Mouse (Mus musculus): ENCODE measurements around the gene Upf3a. TPM values are rescaled to one million over a fixed set of nuclear protein-coding genes. Genes with fewer than 3 reads are reported as not detected.

Upf3a gene
- total and polyA plus RNA-seq, 3 experiments: 29.3 to 39.8 TPM; not detected in 1

DNA sequence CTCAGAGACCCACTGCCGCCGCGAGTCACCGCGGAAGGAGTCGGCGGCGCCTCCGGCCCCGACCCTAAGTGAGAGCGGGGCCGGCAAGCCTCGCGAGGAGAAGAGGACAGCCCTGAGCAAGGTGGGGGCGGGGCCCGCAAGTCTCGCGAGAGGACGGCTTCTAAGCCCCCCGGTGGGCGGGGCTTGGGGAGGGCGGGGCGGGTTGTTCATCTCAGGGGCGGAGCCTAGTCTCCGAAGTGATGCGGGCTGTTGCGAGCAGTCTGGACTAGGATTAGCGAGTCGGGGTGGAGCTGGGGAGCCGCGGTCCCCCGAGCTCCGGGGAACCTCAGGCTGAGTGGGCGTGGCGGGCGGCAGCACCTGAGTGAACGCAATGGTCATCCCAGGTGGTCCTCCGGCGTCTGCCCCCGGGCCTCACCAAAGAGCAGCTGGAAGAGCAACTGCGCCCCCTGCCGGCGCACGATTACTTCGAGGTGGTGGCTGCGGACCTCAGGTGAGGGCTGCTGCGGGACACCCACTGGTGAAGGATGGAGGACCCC lies 417 bp downstream of the Upf3a start (continued):
- TF ChIP-seq GABPA (IDR thresholded peaks at IDR 0.05; ENCODE audit: low read depth, low read length) (no peak), SMC3 (IDR thresholded peaks at IDR 0.05; ENCODE audit: low read depth, low read length) (peak; percentile 57), TAL1 (IDR thresholded peaks at IDR 0.05; ENCODE audit: low read length) (no peak), TBP (IDR thresholded peaks at IDR 0.05; ENCODE audit: low read depth, low read length) (no peak), ELF1 (IDR thresholded peaks at IDR 0.05; ENCODE audit: low read depth, low read length) (no peak), E2F4 (IDR thresholded peaks at IDR 0.05; ENCODE audit: borderline replicate concordance, low read depth, low read length) (no peak), POLR2AphosphoS2 (IDR thresholded peaks at IDR 0.05; ENCODE audit: low read length) (no peak), POLR2AphosphoS5 (IDR thresholded peaks at IDR 0.05; ENCODE audit: borderline replicate concordance, low read depth, low read length) (no peak), USF1 (IDR thresholded peaks at IDR 0.05; ENCODE audit: low read depth, low read length) (no peak), MYB (IDR thresholded peaks at IDR 0.05; ENCODE audit: low read depth, low read length) (no peak)

DNA sequence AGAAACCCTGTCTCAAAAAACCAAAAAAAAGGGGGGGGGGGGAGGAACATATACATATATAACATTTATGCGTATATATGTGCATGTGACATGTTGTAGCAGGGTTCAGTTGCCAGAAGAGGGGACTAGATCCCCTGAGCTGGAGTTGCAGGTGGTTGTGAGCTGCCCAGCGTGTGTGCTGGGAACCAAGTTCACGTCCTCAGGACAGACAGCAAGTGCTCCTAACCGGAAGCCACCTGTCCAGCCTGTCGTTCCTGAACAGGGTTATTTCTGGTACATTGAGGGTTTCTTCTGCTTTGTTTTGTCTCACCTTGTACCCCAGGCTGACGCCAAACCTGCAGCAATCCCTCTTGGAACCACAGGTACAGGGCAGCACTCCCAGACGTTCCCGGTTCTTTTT lies 4.2 kb downstream of the Upf3a start:
- peaks cover 11% of the 10 kb centered on the region for H3K79me2 ChIP-seq (ENCODE audit: control insufficient read depth, insufficient read depth, low read length, poor library complexity)
- DNase-seq (ENCODE audit: low read depth, low spot score): no peak
- no peak overlapping the region for H3K27ac ChIP-seq (ENCODE audit: control insufficient read depth, low read depth, low read length)
- H3K27me3 ChIP-seq (ENCODE audit: control insufficient read depth in 1 of 2, insufficient read depth in 2 of 2, low read length in 2 of 2): no peaks in the 10 kb centered on the region
- peaks cover 0 to 5% of the 10 kb centered on the region in 2 experiments; a peak in 2 of 4 replicates for H3K4me1 ChIP-seq (ENCODE audit: control insufficient read depth in 1 of 2, insufficient read depth in 2 of 2, low read length in 2 of 2)
- H3K36me3 ChIP-seq (ENCODE audit: control insufficient read depth in 1 of 2, insufficient read depth in 2 of 2, low read length in 2 of 2): peaks cover 0 to 3% of the 10 kb centered on the region in 2 experiments; a peak in 2 of 4 replicates
- H3K9ac ChIP-seq (ENCODE audit: control insufficient read depth, low read depth, low read length, poor library complexity, severe bottlenecking): no peak overlapping the region
- TF ChIP-seq TCF12 (IDR thresholded peaks at IDR 0.05; ENCODE audit: low read depth, low read length): no peak
- no peak for TF ChIP-seq BHLHE40 (IDR thresholded peaks at IDR 0.05; ENCODE audit: borderline replicate concordance, low read depth, low read length)
- TF ChIP-seq MYB (IDR thresholded peaks at IDR 0.05; ENCODE audit: low read depth, low read length): no peak
- no peaks in the 10 kb centered on the region for H3K9me3 ChIP-seq (replicated peaks; ENCODE audit: insufficient read depth, low read length)
- no peak overlapping the region for H3K4me3 ChIP-seq (ENCODE audit: control insufficient read depth in 1 of 2, insufficient read depth in 1 of 2, low read depth in 2 of 2, low read length in 2 of 2)

DNA sequence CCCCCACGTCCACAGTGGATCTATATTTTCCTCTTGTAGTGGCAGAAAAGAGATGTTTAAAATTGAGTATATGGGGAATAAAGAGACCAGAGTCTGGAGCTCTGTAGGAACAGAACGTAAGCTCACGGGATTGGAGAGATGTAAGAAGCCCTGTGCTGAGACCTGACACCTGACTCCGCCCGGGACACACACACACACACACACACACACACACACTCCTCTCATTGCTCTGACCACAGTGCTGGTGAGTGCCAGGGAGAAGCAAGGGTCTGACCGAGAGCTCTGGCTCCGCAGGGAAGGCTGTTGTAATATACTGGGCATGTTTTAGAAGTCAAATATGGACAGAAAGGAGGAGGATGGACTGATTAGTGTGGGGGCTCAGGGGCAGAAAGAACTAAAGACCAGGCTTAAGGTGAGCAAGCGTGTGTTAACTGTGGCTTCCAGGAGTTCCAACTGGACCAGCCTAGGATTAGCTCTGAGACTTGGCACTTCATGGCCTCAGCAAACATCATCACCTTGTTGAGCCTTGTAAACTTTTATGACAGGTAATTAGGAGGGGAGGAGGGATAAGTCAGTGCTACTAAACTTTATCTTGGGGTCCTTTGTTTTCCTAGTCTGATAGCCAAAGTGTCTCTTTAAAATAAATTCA lies 7.8 kb downstream of the Upf3a start:
- TF ChIP-seq MEF2A (IDR thresholded peaks at IDR 0.05; ENCODE audit: extremely low read depth, insufficient replicate concordance, low read depth, low read length, poor library complexity, severe bottlenecking) (no peak), SMC3 (IDR thresholded peaks at IDR 0.05; ENCODE audit: low read depth, low read length) (no peak), GATA1 (IDR thresholded peaks at IDR 0.05; ENCODE audit: low read depth, low read length) (no peak), ZMIZ1 (IDR thresholded peaks at IDR 0.05; ENCODE audit: low read depth, low read length) (no peak), CHD2 (IDR thresholded peaks at IDR 0.05; ENCODE audit: low read length) (no peak), POLR2A (IDR thresholded peaks at IDR 0.05; ENCODE audit: control insufficient read depth in 1 of 2, insufficient read depth in 1 of 2, low read depth in 1 of 2, low read length in 2 of 2, poor library complexity in 1 of 2) (no peak), ZNF384 (IDR thresholded peaks at IDR 0.05; ENCODE audit: low read depth, low read length) (no peak), MYC (IDR thresholded peaks at IDR 0.05; ENCODE audit: low read depth, low read length) (no peak), GABPA (IDR thresholded peaks at IDR 0.05; ENCODE audit: low read depth, low read length) (no peak), USF1 (IDR thresholded peaks at IDR 0.05; ENCODE audit: low read depth, low read length) (no peak), POLR2AphosphoS2 (IDR thresholded peaks at IDR 0.05; ENCODE audit: low read length) (no peak), MYB (IDR thresholded peaks at IDR 0.05; ENCODE audit: low read depth, low read length) (no peak), E2F4 (IDR thresholded peaks at IDR 0.05; ENCODE audit: borderline replicate concordance, low read depth, low read length) (no peak), TBP (IDR thresholded peaks at IDR 0.05; ENCODE audit: low read depth, low read length) (no peak), CHD1 (IDR thresholded peaks at IDR 0.05; ENCODE audit: low read depth, low read length) (no peak), CTCF (IDR thresholded peaks at IDR 0.05 in 2 of 3, conservative IDR thresholded peaks at IDR 0.05 in 1 of 3; ENCODE audit: control insufficient read depth in 1 of 3, insufficient read depth in 1 of 3, low read depth in 2 of 3, low read length in 3 of 3, poor library complexity in 1 of 3, severe bottlenecking in 1 of 3) (no peak), POLR2AphosphoS5 (IDR thresholded peaks at IDR 0.05; ENCODE audit: borderline replicate concordance, low read depth, low read length) (no peak), MXI1 (IDR thresholded peaks at IDR 0.05; ENCODE audit: low read depth, low read length) (no peak)
- Histone ChIP-seq H3K9me3 (replicated peaks; ENCODE audit: insufficient read depth, low read length) (no peaks in the 10 kb centered on the region), H3K36me3 (ENCODE audit: control insufficient read depth in 1 of 2, insufficient read depth in 2 of 2, low read length in 2 of 2) (no peaks in the 10 kb centered on the region; a peak in 1 of 4 replicates)

More for the DNA sequence above, 7.8 kb downstream of the Upf3a start:
- 0 out of 2 replicates have a peak, but pooled peaks cover 2% of the 10 kb centered on the region for H3K79me2 ChIP-seq (ENCODE audit: control insufficient read depth, insufficient read depth, low read length, poor library complexity)
- H3K4me1 ChIP-seq (ENCODE audit: control insufficient read depth in 1 of 2, insufficient read depth in 2 of 2, low read length in 2 of 2): no peaks in the 10 kb centered on the region
- DNase-seq (ENCODE audit: low read depth, low spot score): no peak
- no peak overlapping the region for H3K9ac ChIP-seq (ENCODE audit: control insufficient read depth, low read depth, low read length, poor library complexity, severe bottlenecking)
- H3K27ac ChIP-seq (ENCODE audit: control insufficient read depth, low read depth, low read length): no peak overlapping the region
- H3K27me3 ChIP-seq (ENCODE audit: control insufficient read depth in 1 of 2, insufficient read depth in 2 of 2, low read length in 2 of 2): no peaks in the 10 kb centered on the region
- H3K4me3 ChIP-seq (ENCODE audit: control insufficient read depth in 1 of 2, insufficient read depth in 1 of 2, low read depth in 2 of 2, low read length in 2 of 2): no peak overlapping the region

Data from MEL (cell line).